In the genomic region with DNA sequence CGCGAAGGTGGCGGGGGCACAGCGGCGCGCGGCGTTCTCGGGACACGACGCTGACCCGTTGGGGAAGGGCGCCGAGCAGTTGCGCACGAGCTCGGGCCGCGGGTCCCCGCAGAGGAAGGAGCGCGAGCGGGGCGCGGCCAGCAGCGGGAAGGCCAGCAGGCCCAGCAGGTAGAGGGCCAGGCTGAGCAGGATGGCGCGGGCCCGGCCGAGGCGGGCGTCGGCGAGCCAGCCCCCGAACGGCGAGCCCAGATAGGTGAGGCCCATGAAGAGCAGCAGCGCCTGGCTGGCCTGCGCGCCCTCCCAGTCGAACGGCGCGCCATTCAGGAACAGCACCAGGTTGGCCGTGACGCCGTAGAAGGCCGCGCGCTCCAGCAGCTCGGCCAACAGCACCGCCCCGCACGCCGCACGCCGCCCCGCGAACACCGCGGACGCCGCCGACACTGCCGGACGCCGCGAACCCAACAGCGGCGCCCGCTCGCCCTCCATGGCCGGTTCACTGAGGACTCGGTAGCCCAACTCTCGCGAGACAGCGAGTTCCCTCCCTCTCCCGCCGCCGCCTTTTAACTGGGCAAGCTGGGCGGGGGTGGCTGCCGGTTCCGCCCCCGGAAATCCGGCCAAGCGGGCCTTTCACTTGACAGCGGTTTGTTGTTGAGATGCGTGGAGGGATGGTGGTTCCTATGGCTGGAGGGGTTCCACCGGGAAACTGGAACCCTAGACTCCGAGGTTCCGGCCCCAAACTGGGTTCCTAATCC, we compare ENCODE assay signal across 8 mouse cellular contexts. TPM values are rescaled to one million over a fixed set of nuclear protein-coding genes. Genes with fewer than 3 reads are reported as not detected.
DNase-seq lines count a peak whose midpoint lies in the region; ATAC-seq and TF ChIP-seq lines count a peak whose summit lies in the region.

No protein-coding gene starts in this region.

- H3K4me3 ChIP-seq in gastrocnemius, adult 2 months = peak overlapping the region; percentile 84
- peak overlapping the region; percentile 99 for H3K4me3 ChIP-seq in hindbrain, postnatal 0 days (ENCODE audit: low read length)
- peak overlapping the region; percentile 98 for H3K4me3 ChIP-seq in left cerebral cortex, adult 2 months

- intact Hi-C loops in gastrocnemius, adult 2 months (cut with DNase I) = loop anchor here (10.0 kb wide), 1 partner anchor 1398 kb away; no protein-coding TSS in a partner anchor
- intact Hi-C loops in left cerebral cortex, adult 2 months (cut with DNase I) = no loop called here

- H3K27me3 ChIP-seq in hindbrain, postnatal 0 days (ENCODE audit: insufficient read depth, low read length) = no peaks in the 10 kb centered on the region

- H3K4me1 ChIP-seq in hindbrain, postnatal 0 days (ENCODE audit: insufficient read depth, low read length) = peaks cover 20% of the 10 kb centered on the region

- H3K4me2 ChIP-seq in hindbrain, postnatal 0 days (ENCODE audit: low read depth, low read length) = peak overlapping the region; percentile 99

- ATAC-seq in common myeloid progenitor, adult 5-6 weeks (replicated peaks; ENCODE audit: low read depth, poor library complexity, severe bottlenecking) = peak; percentile 76
- peak; percentile 97 for ATAC-seq in hindbrain, postnatal 0 days
- ATAC-seq in megakaryocyte, adult 5-6 weeks (ENCODE audit: poor library complexity, severe bottlenecking) = peak; percentile 82

- H3K9ac ChIP-seq in hindbrain, postnatal 0 days (replicated peaks; ENCODE audit: low read length) = peak overlapping the region; percentile 97

- TF ChIP-seq CTCF in gastrocnemius, adult 2 months (IDR thresholded peaks at IDR 0.05) = 0 out of 2 replicates have a peak, but pooled peaks have one; percentile 1
- no peak for TF ChIP-seq CTCF in hindbrain, postnatal 0 days (IDR thresholded peaks at IDR 0.05; ENCODE audit: low read depth)
- TF ChIP-seq CTCF in left cerebral cortex, adult 2 months (IDR thresholded peaks at IDR 0.05) = no peak

- H3K36me3 ChIP-seq in hindbrain, postnatal 0 days (ENCODE audit: insufficient read depth, low read length) = no peaks in the 10 kb centered on the region

- H3K9me3 ChIP-seq in hindbrain, postnatal 0 days (ENCODE audit: low read length) = no peaks in the 10 kb centered on the region

- peak overlapping the region; percentile 95 for H3K27ac ChIP-seq in gastrocnemius, adult 2 months
- peak overlapping the region; percentile 87 for H3K27ac ChIP-seq in hindbrain, postnatal 0 days
- peak overlapping the region; percentile 86 for H3K27ac ChIP-seq in left cerebral cortex, adult 2 months

- under 1% methylated on average over 69 of the region's 91 CpGs for WGBS in hindbrain, postnatal 0 days

- peak; percentile 99 for DNase-seq in ZHBTc4 (ENCODE audit: low read depth, low spot score)
- DNase-seq in gastrocnemius, adult 2 months = peak; percentile 99
- DNase-seq in hindbrain, postnatal 0 days (ENCODE audit: low spot score) = peak; percentile 99
- peak; percentile 98 for DNase-seq in left cerebral cortex, adult 2 months (ENCODE audit: extremely low spot score in 1 of 2, low spot score in 2 of 2)
- peak; percentile 98 for DNase-seq in right cerebral cortex, adult 2 months (ENCODE audit: low spot score in 2 of 2)
- peak; percentile 99 for DNase-seq in urinary bladder, postnatal 14 days (ENCODE audit: low spot score)

RNA-seq across cellular contexts. Expression of gene Glt1d1, which starts 15.0 kb away (rescaled TPM):
- total RNA-seq in common myeloid progenitor, adult 5-6 weeks (2017) = not detected in 2 replicates
- not detected for total RNA-seq in gastrocnemius, adult 2 months (2021)
- 6.6 and 8.9 TPM in 2 replicates for total RNA-seq in hindbrain, postnatal 0 days (2014; rRNA removed)
- polyA plus RNA-seq in hindbrain, postnatal 0 days (2015; fragmentation: Nextera tagmentation; extraction: Ambion mirVana) = 2.9 and 3.3 TPM in 2 replicates
- total RNA-seq in left cerebral cortex, adult 2 months (2021) = 10 to 100 TPM; 21.6 to 27.1 TPM
- total RNA-seq in megakaryocyte, adult 5-6 weeks (2015) = 0.45 and 1.2 TPM in 2 replicates
- 1.7 and 4.1 TPM in 2 replicates for total RNA-seq in megakaryocyte, adult 5-6 weeks (2017)

RNA-seq across cellular contexts. Expression of gene Slc15a4, which starts 15.6 kb away (rescaled TPM):
- total RNA-seq in common myeloid progenitor, adult 5-6 weeks (2017) = 15.2 and 32.4 TPM in 2 replicates
- total RNA-seq in gastrocnemius, adult 2 months (2021) = 10 to 100 TPM; 21.4 to 22.1 TPM
- total RNA-seq in hindbrain, postnatal 0 days (2014; rRNA removed) = 41.2 and 45.0 TPM in 2 replicates
- 18.5 and 21.1 TPM in 2 replicates for polyA plus RNA-seq in hindbrain, postnatal 0 days (2015; fragmentation: Nextera tagmentation; extraction: Ambion mirVana)
- total RNA-seq in left cerebral cortex, adult 2 months (2021) = 10 to 100 TPM; 23.6 to 27.8 TPM
- total RNA-seq in megakaryocyte, adult 5-6 weeks (2015) = 39.6 and 48.4 TPM in 2 replicates
- 65.4 and 292 TPM in 2 replicates for total RNA-seq in megakaryocyte, adult 5-6 weeks (2017)

Comparison
In these comparisons a context has a peak if more than half of its experiments do, and no peak if none do; other contexts are left out.
1. Peak in every context shown above with its lines: DNase-seq, ATAC-seq, H3K4me3 ChIP-seq and H3K27ac ChIP-seq.